Mouse (Mus musculus) megakaryocyte, embryonic 14.5 days (primary cell): ENCODE measurements around the gene Wdr83os.

Source experiments
- FLI1 ChIP-seq: IDR thresholded peaks from 2 replicates; pipeline ENCODE4 v1.6.1; 2012; ENCODE audit warnings: low read length, inconsistent platforms, mixed read lengths
- GATA1 ChIP-seq: IDR thresholded peaks from 3 replicates; pipeline ENCODE4 v1.6.1; 2012; ENCODE audit warnings: mixed read lengths, low read length, inconsistent platforms, borderline replicate concordance

DNA sequence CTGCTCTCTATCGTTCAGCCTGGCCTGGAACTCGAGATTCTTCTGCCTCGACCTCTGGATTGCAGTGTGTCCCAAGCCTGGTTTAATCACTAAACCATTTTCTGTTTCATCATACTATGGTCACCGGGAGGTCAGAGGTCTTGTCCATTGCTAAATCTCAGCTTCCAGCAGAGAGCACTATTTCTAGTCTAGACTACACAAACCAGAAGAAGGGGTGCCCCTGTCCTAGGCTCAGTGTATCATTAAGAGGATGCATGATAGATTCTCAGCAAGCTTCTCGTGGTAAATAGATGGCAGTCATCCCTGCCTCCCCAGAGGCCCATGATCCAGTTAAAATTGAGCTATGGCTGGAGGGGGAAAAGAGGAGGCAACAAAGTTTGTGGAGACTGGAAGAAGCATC, 9.5 kb upstream of the Wdr83os start:
- no peak for TF ChIP-seq GATA1
- no peak for TF ChIP-seq FLI1
